Mouse (Mus musculus): ENCODE results near the gene Eif3d.

Gene Eif3d

GRCm38 (mm10) chr15:77920511-77921462 lies 49.8 kb downstream of the Eif3d start:
- in situ Hi-C loops (cut with MboI, MseI), result no loop called here

- in situ Hi-C loops (cut with MboI, MseI), result no loop called here
Measured at GRCm38 (mm10) chr15:77919441-77919840, 51.2 kb downstream of the Eif3d start.

GRCm38 (mm10) chr15:77916851-77917544 lies 53.6 kb downstream of the Eif3d start:
- in situ Hi-C loops (cut with MboI, MseI), result no loop called here

- in situ Hi-C loops (cut with MboI, MseI), result no loop called here
Measured at GRCm38 (mm10) chr15:77915287-77915686, 55.3 kb downstream of the Eif3d start.

GRCm38 (mm10) chr15:77914507-77914906 lies 56.1 kb downstream of the Eif3d start:
- in situ Hi-C loops (cut with MboI, MseI), result loop anchor here (5.0 kb wide), 1 partner anchor 57 kb away; no protein-coding TSS in a partner anchor

- in situ Hi-C loops (cut with MboI, MseI), result loop anchor here (5.0 kb wide), 1 partner anchor 56 kb away; no protein-coding TSS in a partner anchor
Measured at GRCm38 (mm10) chr15:77913054-77913453, 57.6 kb downstream of the Eif3d start.

GRCm38 (mm10) chr15:77912585-77912984 lies 58.0 kb downstream of the Eif3d start:
- in situ Hi-C loops (cut with MboI, MseI), result loop anchor here (5.0 kb wide), 1 partner anchor 55 kb away; no protein-coding TSS in a partner anchor

- in situ Hi-C loops (cut with MboI, MseI), result loop anchor here (5.0 kb wide), 1 partner anchor 55 kb away; no protein-coding TSS in a partner anchor
Measured at GRCm38 (mm10) chr15:77912048-77912447, 58.6 kb downstream of the Eif3d start.

- in situ Hi-C loops (cut with MboI, MseI), result loop anchor here (5.0 kb wide), 1 partner anchor 54 kb away; no protein-coding TSS in a partner anchor
Measured at GRCm38 (mm10) chr15:77911065-77911464, 59.5 kb downstream of the Eif3d start.
